In the genomic region with DNA sequence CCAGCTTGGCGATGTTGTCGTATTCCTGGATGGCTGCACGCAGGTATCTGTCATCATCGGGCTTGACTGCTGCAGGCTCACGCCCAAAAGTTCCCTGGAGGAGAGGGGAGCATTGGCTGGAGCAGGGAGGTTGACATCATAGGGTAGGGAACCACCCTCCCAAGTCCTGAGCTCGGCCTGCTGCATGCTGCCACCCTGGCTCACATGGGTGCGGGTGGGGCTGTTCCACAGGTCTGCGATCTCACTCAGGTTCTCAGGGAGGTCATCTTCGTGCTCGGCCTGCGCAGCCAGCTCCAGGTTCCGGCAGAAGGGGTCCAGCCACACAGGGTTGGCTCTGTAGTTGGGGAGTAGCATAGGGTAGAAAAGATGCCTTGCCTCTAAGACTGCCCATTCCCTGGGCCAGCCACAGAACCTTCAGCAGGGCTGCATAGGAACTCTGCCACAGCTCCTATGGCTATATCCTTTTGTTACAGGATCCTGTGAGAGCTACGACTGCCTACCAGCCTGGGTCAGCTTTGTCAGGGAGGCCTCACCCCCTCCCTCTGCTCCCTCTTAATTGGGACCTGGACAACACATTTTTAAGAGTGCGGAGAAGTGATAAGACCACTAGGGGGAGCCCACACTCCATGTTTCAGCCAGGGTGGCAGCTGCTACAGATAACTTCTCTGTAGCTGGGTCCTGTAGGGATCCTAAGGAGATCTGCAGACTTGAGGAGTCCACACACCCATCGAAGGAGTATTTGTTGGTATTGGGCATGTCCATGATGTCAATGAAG, we compare ENCODE assay signal across 9 mouse cellular contexts. TPM values are rescaled to one million over a fixed set of nuclear protein-coding genes. Genes with fewer than 3 reads are reported as not detected.
DNase-seq lines count a peak whose midpoint lies in the region; ATAC-seq lines count a peak whose summit lies in the region.
"Had no signal": no experiment of that assay in that cellular context is flagged by ENCODE, and none has a peak within 500 bp of the region (broad histone marks: within the 10 kb centered on the region; RNA-seq: fewer than 3 reads in every experiment).

No protein-coding gene starts in this region.

- H3K36me3 ChIP-seq in liver, embryonic 11.5 days (ENCODE audit: control insufficient read depth, insufficient read depth, low read length) = peaks cover 12% of the 10 kb centered on the region; the same call in 1 of the 2 replicates
- peaks cover 22% of the 10 kb centered on the region for H3K36me3 ChIP-seq in stomach, embryonic 14.5 days (ENCODE audit: control insufficient read depth, insufficient read depth, low read length)

- H3K9me3 ChIP-seq in liver, embryonic 11.5 days (ENCODE audit: control insufficient read depth, low read length) = no peaks in the 10 kb centered on the region
- H3K9me3 ChIP-seq in stomach, embryonic 14.5 days (ENCODE audit: control insufficient read depth, low read depth, low read length) = no peaks in the 10 kb centered on the region
- H3K9me3 ChIP-seq: embryonic facial prominence, embryonic 13.5 days had no signal

- H3K27me3 ChIP-seq in liver, embryonic 11.5 days (replicated peaks; ENCODE audit: control insufficient read depth, insufficient read depth, low read length) = no peaks in the 10 kb centered on the region
- H3K27me3 ChIP-seq in stomach, embryonic 14.5 days (ENCODE audit: control insufficient read depth, insufficient read depth, low read length) = no peaks in the 10 kb centered on the region
- H3K27me3 ChIP-seq: embryonic facial prominence, embryonic 13.5 days had no signal

- 60% methylated on average over 15 of the region's 15 CpGs for WGBS in liver, embryonic 11.5 days
- 66% methylated on average over 15 of the region's 15 CpGs for WGBS in stomach, embryonic 14.5 days

- H3K4me3 ChIP-seq in liver, embryonic 11.5 days (ENCODE audit: low read depth, low read length) = no peak overlapping the region
- H3K4me3 ChIP-seq in stomach, embryonic 14.5 days (ENCODE audit: low read depth, low read length) = no peak overlapping the region
- H3K4me3 ChIP-seq: embryonic facial prominence, embryonic 13.5 days had no signal

- no peak overlapping the region for H3K4me2 ChIP-seq in liver, embryonic 11.5 days
- H3K4me2 ChIP-seq in stomach, embryonic 14.5 days (replicated peaks; ENCODE audit: low read depth, low read length) = no peak overlapping the region
- H3K4me2 ChIP-seq: embryonic facial prominence, embryonic 13.5 days had no signal

- DNase-seq in B cell, adult 2 months = peak; percentile 87 to 89
- DNase-seq in adrenal gland, postnatal 10 days = peak; percentile 81
- peak; percentile 81 for DNase-seq in embryo, embryonic 9.5 days (ENCODE audit: extremely low spot score)
- DNase-seq in heart, adult 11 months = peak; percentile 95
- peak; percentile 51 for DNase-seq in kidney, adult 11 months
- peak; percentile 78 for DNase-seq in liver, embryonic 11.5 days (ENCODE audit: low spot score)
- peak; percentile 64 to 76 for DNase-seq in natural killer cell, adult 2 months (ENCODE audit: low spot score in 2 of 2)

- H3K4me1 ChIP-seq in liver, embryonic 11.5 days (replicated peaks; ENCODE audit: control insufficient read depth, insufficient read depth, low read length) = no peaks in the 10 kb centered on the region
- no peaks in the 10 kb centered on the region for H3K4me1 ChIP-seq in stomach, embryonic 14.5 days (ENCODE audit: control insufficient read depth, insufficient read depth, low read length)
- H3K4me1 ChIP-seq: embryonic facial prominence, embryonic 13.5 days had no signal

- peak; percentile 68 for ATAC-seq in liver, embryonic 11.5 days (replicated peaks; ENCODE audit: low FRiP score)
- ATAC-seq in stomach, embryonic 14.5 days (ENCODE audit: insufficient number of reproducible peaks, insufficient read depth, low FRiP score, low read depth) = peak; percentile 69

- no peak overlapping the region for H3K27ac ChIP-seq in liver, embryonic 11.5 days (ENCODE audit: low read depth, low read length)
- H3K27ac ChIP-seq in stomach, embryonic 14.5 days (ENCODE audit: low read length) = no peak overlapping the region
- H3K27ac ChIP-seq: embryonic facial prominence, embryonic 13.5 days had no signal

- H3K9ac ChIP-seq in liver, embryonic 11.5 days (ENCODE audit: low read depth, low read length) = no peak overlapping the region
- no peak overlapping the region for H3K9ac ChIP-seq in stomach, embryonic 14.5 days (replicated peaks; ENCODE audit: low read depth, low read length)
- H3K9ac ChIP-seq: embryonic facial prominence, embryonic 13.5 days had no signal

RNA-seq across cellular contexts. Expression of gene Psap, which starts 27.6 kb away (rescaled TPM):
- total RNA-seq in adrenal gland, postnatal 10 days (2021) = 100 to 1,000 TPM; 882 to 922 TPM
- polyA plus RNA-seq in liver, embryonic 11.5 days (2014; fragmentation: Nextera tagmentation; extraction: Ambion mirVana) = 57.0 and 59.8 TPM in 2 replicates
- 106 and 108 TPM in 2 replicates for polyA plus RNA-seq in stomach, embryonic 14.5 days (2014; fragmentation: Nextera tagmentation; extraction: Ambion mirVana)

RNA-seq across cellular contexts. Expression of gene Vsir, which starts 41.6 kb away (rescaled TPM):
- 10 to 100 TPM; 20.1 to 21.0 TPM for total RNA-seq in adrenal gland, postnatal 10 days (2021)
- 5.4 and 6.3 TPM in 2 replicates for polyA plus RNA-seq in liver, embryonic 11.5 days (2014; fragmentation: Nextera tagmentation; extraction: Ambion mirVana)
- polyA plus RNA-seq in stomach, embryonic 14.5 days (2014; fragmentation: Nextera tagmentation; extraction: Ambion mirVana) = 4.9 and 6.8 TPM in 2 replicates
